Mouse (Mus musculus) ZHBTc4 (cell line): ENCODE data around the gene Rarb.

Experiments used
- DNase-seq: peaks from one replicate; pipeline ENCODE4 v3.0.0-alpha.2; 2011; ENCODE audit warnings: low read depth, low spot score

Rarb gene

DNA sequence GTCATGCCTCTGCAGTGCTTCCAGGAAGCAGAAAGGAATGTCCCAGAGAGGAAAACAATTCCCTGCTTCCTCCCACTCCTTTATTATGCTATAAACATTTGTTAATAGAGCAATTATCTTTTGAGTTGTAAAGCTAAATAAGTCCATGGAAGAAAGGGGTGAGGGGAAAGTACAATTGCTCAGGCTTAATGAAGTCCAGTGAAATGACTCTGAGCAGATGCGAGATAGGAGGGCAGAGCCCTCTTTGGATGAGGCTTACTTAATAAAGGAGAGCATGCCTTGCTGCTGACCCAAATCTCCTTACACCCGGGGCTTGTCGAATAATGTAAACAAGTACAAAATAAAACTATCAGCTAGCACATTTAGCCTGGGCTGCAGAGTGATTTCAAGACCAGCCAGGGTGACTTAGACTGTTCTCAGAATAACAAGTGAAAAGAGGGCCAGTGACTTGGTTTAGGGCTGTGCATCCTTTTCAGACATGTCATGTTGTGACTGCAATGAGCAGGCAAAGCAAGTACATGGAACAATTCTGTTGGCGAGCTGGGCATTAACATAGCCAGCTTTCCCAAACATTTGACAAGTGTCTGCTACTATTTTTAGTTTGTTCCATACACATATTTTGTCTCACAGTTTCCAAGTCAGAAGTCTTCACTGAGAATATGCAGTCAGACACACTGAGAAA lies 83.5 kb downstream of the Rarb start:
- no peak for DNase-seq

DNA sequence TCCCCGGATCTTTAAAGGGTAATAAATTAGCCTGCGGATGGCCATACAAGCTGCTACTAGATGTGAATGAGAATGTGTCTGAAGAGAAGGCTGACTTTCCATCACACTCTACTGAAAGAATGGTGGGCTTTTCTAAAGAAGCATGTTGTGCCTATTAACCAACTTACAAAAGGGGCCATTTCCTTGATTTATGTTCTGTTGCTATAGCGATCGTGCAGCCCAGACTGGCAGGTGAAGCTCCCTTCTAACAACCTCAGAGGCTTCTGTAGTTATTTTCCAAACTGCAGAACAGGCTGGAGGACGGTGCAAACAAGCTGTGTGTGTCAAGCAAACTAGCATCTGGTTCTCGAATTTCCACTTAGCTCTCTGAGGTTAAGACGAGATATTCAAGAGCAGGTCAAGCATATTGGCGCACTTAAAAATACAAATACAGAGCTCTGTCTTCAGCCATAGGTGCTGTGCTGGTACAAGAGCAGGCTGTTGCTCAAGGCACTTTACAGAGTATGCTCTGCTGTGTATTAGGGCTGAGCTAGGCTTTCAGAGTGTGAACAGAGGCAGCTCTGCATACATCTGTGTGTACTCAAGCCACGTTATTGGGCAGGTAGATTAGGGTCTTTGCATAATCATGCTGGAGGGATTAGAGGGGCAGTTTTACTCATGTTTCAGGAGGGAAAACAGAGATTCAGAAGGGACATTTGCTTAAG lies 85.2 kb downstream of the Rarb start:
- DNase-seq, result no peak

DNA sequence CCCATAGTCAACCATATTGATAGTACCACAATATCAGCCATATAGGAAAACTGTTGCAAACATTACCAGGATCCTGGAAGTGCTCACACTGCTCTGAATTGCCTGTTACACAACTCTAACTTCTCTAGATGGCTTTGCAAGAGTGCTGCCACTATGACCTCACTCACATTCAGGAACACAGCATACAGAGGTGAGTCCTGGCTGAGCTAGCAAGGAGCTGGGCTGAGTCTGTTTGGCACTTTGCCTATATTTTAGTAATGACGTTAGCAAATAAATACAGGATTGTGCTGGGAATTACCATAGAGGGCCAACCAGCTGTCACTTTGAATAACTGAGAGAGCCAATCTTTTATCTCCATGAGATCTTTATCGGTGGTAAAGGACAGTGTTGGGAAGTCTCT lies 86.9 kb downstream of the Rarb start:
- no peak for DNase-seq

DNA sequence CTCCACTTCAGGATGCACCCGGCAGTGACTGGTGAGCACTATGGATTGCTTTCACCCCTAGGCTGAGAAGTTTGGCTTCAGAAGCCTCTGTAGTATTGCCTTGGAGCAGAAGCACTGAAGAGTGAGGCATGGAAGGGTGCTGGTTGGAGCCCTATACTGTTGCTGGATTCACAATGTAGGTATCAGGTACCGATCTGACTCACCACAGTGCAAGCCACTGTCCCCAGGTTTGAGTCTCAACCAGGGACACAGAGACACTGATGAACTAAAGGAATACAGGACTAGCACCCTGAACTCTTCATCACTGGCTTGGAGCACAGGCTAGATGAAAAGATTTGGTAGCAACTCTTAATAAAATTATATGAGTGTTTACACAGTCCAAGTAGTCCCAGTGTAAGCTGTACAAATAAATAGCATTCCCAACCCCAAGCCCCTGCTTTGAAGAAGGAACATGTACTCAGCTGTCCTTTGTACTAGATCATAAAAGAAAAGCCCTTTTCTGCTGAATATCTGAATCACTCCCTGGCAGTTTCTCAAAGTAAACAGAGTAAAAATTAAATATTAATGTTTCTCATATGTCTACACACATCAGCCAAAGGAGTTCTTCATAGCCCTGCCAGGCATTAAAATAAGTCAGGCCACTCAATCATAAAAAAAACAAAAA lies 90.6 kb downstream of the Rarb start:
- DNase-seq, result no peak

DNA sequence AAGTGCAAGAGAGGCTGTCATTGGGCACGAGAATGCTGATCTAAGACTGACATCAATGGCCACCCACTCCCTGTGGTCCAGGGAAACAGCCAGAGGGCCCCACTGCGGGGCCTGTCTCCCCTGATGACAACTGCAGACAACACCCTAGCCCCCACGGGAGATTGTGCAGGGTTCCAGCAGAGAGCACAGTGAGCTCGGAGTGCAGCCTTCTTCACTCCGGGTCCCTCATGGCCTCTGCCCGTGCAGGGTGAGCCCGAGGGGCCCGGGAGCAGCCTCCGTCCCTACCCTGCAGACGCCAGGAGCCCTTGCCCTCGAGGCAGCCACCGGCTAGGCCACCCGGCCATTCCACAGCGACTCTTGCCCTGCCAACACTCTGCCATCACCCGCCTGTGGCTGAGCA lies 95.0 kb downstream of the Rarb start:
- DNase-seq, result no peak

DNA sequence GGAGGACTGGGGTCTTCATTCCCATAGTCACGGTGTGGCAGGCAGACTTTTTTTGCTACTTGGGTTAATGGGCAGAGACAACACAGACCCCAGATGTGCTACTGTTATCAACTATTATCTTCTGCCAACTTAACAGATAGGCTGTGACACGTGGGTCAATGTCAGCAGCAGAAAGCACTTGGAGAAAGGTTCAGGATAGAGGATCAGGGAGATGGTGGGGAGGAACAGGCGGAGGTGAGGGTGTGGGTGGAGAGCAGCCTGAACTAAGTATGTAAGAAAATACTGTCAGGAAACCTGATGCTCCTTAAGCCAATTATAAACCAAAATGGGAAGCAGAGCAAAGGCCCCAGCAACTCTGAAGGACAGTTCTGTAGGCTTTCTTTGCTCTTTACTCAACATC lies 101.1 kb downstream of the Rarb start:
- no peak for DNase-seq

DNA sequence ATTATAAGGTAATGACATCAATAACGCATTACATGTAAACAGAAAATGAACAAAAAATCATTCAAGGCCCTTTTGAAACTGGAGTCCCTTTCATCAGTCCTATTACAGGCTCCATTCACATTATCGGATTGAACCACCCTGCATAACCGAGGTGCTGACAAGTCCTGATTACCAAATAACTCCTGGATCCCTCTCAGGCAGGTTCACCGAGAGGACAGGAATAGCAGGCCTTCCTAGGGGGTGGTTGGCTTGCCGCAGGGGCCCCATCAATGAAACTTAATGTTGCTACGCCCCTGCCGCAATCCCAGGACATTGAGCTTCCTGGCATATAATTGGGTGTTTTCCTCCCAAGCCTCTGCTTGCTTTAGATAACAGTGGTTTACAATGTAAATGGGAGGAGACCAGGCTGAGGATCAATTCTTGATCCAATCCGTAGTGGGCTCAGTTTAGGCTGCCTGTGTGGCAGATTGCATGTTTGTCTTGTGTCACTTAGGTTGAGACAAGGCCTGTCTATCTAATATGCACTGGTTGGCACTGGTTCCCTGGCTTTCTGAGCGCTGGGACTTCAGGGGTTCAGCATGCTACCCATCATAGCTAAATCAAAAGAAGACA lies 104.5 kb downstream of the Rarb start:
- no peak for DNase-seq

DNA sequence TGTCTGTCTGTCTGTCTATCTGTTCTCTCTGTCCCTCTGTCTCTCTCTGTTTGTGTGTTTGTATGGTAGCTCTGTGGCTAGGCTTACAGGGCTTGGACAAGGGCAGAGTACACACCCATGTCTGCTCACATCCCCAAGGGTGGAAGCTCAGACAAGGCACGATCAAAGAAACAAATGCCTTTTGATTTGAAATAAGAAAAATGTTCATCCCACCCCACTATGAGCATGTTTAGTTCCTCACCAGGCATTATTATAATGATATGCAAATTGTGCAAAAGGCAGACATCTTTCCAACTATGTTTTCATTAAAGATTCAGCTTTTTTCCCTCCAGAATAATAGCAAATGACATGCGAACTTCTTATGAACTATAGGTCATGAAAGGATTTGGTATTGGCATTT lies 105.2 kb downstream of the Rarb start:
- no peak for DNase-seq

DNA sequence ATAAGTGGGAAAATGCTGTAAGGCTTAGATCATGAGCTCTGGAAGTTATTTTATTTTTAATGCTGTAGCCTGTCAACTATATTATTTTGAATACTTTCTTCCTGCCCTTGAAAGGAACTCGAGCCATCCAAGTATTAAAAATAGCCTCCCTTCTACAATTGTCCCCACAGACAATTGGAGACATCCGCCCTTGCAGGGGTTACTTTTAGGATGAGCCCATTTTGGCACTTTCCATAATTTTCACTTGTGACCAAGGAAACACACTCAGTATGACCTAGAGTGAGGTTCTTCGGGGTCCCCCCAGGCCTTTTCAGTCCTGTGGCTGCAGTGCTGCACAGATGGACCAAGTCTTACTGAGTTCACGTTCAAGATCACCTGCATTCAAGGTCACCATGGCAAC lies 119.7 kb downstream of the Rarb start:
- no peak for DNase-seq

DNA sequence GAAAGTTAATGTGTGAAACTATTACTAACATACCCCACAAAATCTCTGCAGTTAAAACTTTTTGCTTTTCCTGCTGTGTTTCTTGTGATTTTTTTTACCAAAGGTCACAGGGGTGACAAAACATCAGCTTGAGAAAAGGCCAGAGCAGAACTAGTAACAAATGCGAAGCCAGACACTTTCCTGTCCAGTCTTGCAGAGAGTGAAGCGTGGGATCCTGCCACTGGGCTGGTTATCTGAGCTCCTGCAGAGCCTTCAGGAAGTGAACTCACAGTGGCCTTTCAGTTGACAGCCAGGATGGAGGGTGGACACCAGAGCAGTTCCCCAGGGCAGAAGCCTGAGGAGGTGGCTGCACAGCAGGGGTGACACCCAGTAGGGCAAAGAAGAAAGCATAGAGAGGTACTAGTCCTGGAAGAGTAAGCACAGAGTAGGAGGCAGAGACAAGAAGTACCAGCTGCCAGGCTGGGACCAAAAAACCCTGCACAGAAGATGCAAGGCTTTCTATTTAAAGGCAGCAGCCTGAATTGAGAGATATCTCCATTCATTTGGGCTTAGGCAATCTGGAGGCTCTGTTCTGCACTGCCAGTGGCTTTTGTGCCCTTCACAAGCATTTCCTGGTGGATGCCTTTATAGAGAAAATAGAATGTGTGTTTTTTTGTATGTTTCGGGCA lies 123.4 kb downstream of the Rarb start:
- no peak for DNase-seq

DNA sequence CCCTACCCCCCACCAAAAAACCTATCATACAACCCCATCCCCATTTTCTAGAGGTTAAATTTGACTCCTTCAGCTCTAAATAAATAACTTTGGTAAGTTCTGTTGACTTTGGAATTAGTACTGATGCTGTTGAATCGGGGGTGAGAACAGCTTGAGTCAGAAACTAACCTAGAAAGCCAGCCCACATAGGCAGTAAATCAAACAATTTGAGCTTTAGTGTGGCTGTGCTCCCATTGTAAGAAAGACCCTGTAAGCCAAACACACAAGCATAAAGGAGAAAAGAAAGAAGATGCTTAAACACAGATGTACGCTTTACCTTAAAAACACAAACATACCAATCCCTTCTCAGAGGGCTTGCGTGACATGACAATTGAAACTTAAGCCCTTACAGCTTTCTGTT lies 140.6 kb downstream of the Rarb start:
- DNase-seq, result no peak

DNA sequence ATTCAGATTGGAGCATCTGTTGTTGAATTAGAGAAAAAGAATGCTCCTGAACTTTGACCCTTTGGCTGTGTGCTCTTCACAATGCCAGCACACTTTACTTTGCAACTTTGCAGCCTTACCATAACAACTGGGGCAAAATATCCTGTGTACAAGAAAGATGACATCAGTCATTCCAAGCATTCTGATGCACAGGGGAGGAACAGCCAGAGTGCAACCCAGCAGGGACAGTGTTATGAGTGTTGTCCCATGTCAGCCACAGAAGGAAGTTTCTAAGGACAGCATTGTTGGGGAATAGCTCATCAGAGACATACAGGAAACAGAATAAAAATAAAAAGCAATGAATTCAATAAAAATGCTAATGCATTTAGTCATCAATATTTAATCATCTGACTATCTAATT lies 141.9 kb downstream of the Rarb start:
- DNase-seq, result no peak

DNA sequence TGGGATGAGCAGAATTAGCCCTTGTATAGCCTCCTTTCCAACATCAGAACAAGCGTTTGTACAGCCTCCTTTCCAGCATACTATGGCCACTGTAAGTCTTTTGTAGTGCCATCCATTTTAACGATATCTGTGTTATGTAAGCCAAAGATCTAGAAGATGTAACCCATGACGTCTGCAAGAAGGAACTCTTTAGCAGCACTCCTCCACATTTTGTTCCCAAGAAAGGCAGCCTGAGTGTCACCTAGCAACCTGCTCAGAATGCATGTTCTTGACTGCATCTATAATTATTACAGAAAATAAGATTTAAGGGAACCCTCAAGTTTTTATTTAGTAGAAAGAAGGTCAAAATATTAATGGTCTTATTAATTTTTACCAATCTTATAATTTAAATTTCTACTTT lies 148.4 kb downstream of the Rarb start:
- no peak for DNase-seq

DNA sequence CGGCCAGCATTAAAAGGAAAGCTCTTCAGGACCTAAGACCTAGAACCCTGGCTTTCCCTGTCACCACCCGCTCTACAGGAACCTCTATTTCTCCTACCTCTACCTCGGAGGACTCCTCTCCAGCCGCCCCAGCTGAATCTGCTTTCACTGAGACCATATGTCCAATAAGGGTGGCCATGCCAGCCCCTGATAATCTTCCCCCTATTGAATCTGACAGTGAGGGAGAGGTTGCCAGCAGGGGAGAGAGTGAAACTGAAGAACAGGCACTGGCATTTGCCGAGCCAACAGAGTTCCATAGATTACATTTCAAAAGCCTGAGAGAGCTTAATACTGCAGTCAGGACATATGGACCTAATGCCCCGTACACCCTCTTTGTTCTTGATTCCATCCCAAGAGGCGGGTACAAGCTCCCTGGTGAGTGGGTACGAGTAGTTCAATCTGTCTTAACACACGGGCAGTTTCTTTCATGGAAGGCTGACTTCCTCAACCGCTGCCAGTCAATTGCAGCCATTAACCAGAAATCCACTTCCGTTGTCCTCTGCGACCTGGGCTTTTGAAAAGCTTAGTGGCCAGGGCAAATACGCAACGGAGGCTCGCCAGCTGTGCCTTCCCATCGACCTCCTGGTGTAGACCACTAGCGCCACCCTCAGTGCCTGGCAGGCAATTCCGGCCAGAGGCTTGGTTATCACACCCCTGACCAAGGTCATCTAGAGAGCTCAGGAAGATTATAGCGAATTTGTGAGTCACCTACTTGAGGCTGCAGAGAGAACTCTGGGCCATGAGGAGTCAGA lies 179.6 kb downstream of the Rarb start:
- no peak for DNase-seq

DNA sequence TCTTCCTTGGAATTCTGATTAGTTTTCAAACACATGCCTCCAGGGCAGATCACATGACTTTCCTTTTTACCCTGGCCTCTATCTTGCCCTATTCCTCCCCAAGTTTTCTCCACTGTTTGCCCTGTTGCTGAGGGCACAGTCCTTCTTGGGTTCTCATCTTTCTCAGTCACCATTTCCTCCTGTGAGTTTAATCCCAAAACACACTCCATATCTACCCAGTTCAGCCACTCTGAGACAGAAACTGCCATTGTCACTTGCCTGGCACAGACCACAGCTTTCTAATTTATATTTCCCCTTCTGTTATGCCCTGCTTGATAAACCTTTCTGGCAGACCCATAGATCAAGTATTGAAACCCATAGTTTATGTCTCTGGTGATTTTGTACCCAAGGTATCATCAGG lies 205.0 kb downstream of the Rarb start:
- no peak for DNase-seq

DNA sequence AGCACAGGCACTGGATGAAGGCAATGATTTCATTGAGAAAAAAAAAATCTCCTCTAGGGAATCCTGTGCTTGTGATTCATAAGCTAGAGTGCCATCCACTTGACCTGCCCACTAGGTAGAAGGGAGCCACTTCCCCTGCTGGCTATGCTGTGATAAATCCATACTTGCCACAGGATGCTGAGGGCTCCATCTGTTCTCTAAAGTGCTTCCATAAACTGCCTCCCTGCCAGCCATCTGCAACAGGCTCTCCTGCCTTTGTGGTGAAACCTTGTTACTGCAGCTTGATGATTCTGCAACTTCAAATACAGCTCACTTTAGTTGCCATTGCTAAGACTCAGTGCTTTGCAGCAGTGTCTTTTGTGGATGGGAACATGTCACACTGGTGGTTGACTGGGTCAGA lies 213.5 kb downstream of the Rarb start:
- peak; percentile 7 for DNase-seq

DNA sequence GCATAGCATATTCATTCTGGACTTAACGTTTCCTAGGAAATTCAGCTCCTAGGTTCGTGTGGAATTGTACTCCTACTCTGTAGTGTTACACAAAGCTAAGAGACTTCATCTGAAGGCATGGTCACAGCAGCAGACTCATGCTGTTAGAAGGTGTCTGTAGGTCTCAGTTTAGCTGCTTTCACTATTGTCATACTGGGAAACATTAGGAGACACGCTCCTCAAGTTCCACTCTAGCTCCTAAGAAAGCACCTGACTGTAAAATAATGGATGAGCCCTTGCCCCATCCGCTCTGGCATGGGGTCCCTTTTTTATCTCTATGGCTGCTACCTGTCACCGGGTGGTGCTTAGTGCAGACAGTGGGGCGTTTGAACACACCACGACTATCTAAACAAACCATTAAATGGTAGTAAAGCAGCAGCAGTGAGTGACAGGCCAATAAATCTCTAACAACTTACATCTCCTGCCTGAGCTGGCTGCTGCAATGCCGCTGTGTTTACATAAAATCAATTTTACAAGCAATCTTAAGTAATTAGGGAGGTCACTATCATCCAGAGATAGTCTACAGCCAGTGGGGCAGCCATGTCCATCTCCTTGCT lies 214.4 kb downstream of the Rarb start:
- DNase-seq, result no peak

DNA sequence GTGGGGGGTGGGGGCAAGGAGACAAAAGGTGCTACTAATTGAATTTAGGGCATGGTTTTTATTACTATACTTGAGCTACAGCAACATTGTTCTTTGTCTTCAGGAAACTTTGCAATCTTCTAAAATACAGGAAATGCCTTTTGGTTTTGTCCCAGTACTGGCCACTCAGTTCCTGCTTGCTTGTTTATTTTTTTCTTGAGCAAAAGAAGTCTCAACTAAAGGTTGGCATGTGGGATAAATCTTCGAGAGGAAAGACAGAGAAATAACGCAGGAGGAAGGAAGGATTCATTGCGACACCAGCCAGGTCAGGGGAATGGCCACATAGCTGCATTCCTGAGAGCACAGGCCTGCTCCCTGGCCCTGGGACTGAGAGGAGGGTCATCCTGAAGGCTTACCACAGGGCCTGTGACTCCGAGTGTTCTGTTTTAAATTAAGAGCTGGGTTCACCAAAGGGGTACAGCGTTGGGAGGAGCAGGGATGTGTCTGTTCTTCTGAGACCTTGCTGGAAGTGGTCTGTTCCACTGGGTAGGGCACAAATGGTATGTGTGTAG lies 215.8 kb downstream of the Rarb start:
- no peak for DNase-seq

DNA sequence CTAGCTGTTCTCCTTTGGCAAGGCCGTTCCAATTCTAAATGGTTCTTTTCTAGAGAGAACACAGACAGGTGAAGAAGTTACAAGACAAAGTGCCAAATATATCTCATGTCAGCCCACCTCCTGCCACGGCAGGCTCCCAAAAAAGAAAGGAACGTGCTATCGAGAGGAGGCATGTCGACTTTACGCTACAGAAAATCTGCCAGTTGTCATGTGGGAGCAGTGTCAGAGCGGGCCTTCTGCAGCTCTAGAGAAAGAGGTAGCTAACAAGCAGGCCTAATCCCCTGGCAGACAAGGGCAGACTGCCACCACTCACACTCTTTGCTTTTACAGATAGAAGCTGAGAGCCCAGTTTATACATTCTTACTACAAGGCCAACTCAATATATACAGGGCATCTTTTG lies 219.7 kb downstream of the Rarb start:
- DNase-seq, result no peak

DNA sequence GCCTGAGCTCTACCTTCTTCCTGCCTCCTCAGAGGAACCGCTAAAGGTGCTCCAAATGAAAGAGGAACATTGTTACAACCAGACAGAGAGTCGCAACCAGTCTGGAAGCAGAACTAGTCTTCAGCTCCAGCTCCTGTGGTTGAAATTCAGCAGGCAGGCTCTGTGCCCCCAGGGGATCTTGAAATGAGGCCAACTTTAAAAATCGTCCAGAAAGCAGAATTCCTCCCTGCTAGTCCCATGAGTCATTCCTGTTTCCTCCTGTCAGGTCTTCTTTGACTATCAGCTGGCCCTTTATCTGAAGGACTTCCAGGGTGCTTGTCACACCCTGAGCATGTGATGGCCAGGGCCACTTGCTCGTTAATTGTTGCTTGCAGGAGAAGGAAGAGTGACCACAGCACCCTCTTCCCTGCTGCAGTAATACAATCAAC lies 220.9 kb downstream of the Rarb start:
- DNase-seq, result peak; percentile 22

DNA sequence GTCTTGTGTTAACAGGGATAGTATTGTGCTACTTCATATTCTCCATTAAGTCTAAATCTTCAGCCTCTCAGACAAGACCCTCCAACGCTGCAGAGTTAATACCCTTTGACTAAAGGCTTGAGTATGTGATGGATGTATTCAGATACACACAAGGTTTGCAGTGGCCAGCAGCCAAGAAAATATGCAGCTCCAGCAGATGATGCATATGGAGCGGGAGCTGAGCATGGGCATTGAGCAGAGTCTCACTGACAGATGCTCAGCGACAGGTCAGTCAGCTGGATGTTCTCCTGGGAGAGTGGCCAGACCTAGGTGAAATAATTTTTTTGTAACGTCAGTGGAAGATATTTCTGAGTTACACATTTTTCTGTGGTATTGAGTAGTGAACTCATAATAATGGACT lies 229.8 kb downstream of the Rarb start:
- DNase-seq, result no peak
